Mouse (Mus musculus): ENCODE results near the gene Mgll.

DNA sequence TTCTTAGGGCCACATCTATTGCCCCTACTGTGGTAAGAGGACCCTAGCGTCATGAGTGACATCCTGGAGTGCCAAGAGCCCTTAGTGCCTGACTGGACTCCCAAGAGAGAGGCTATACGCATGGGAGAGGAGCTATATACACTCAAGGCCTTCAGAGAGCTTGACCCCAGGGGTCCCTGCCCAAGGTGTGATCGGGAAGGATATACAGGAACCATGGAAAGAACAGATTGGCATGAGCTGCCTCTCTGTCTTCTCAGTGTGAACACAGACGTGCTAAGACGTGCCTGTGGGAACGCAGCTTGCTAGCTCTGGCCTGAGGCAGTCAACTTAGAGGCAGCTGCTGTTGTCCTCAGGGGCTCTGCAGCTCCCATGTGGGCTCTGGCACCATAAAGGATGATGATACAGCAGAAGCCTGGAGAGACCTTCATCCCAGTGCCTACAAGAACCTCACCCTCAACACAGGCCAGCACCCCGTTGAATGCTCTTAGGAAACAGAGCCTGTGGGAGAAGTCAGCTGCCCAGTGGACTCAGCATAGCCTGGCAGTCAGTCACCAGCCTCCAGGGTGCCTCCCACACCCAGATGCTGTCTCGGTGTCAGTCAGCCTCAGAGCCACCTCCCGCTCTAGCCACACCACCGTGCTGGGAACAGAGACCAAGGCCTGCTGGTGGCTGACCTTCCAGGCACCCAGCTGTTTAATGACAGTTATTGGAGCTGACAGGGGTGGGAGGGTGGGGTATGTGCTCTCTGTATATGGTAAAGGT is 61.8 kb downstream of the Mgll start:
- TF ChIP-seq TAL1 (IDR thresholded peaks at IDR 0.05; ENCODE audit: low read length) (no peak), GATA1 (IDR thresholded peaks at IDR 0.05; ENCODE audit: low read length) (no peak)

All from erythroblast, embryonic 14.5 days (primary cell).